Mouse (Mus musculus): Measurements from ENCODE around the gene Gm5741.

DNA sequence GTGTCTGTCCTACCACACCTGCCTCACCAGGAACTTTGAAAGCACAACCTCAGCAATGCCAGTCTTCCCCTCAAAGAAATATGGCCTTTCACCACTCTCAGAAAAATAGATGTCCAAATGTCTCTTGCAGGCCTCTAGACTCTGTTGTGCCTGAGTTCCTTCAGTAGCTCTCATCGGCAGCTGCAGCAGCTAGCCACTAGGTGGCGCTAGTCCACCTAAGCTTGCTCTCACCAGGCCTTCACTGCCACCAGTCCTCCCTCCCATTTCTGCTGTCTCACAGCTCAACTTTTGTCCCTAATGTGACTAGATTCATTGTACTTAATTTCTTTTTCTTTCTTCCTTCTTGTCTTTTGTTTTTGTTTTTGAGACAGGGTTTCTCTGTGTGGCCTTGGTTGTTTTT is 9.2 kb upstream of the Gm5741 start:
- peak; percentile 77 for TF ChIP-seq CTCF (IDR thresholded peaks at IDR 0.05; ENCODE audit: control insufficient read depth, insufficient read depth, insufficient read length)
- TF ChIP-seq USF1 (IDR thresholded peaks at IDR 0.05; ENCODE audit: low read depth) = no peak
- no peak for TF ChIP-seq CEBPB (IDR thresholded peaks at IDR 0.05; ENCODE audit: low read depth)
- TF ChIP-seq MYOG (IDR thresholded peaks at IDR 0.05; ENCODE audit: control insufficient read depth, extremely low read depth, insufficient read length) = no peak
- no peak for TF ChIP-seq MAX (IDR thresholded peaks at IDR 0.05)

Data from C2C12 (cell line).